Mouse (Mus musculus): ENCODE data around the gene Mbtd1. TPM values are rescaled to one million over a fixed set of nuclear protein-coding genes. Genes with fewer than 3 reads are reported as not detected.

The Mbtd1 gene
- total and polyA plus RNA-seq, 3 experiments, result 19.9 to 46.5 (median 21.5) TPM

GRCm38 (mm10) chr11:93929106-93929505, 43.5 kb downstream of the Mbtd1 start:
- no peaks in the 10 kb centered on the region for H3K79me2 ChIP-seq (replicated peaks; ENCODE audit: control insufficient read depth, extremely low read depth, insufficient read depth, poor library complexity, severe bottlenecking)
- H3K4me3 ChIP-seq (replicated peaks in 1 of 3; ENCODE audit: low read depth in 2 of 3, low read length in 2 of 3, poor library complexity in 1 of 3), result no peak overlapping the region
- no peaks in the 10 kb centered on the region for H3K4me1 ChIP-seq (ENCODE audit: control insufficient read depth in 1 of 2, insufficient read depth in 2 of 2)
- H3K27me3 ChIP-seq (replicated peaks), result no peaks in the 10 kb centered on the region
- no peak overlapping the region for H3K4me2 ChIP-seq (ENCODE audit: insufficient read depth, low read depth, poor library complexity, severe bottlenecking)
- no peak overlapping the region for H3K9ac ChIP-seq (ENCODE audit: insufficient read depth, low read depth)
- peaks cover 54 to 85% of the 10 kb centered on the region in 2 experiments for H3K36me3 ChIP-seq (replicated peaks in 1 of 2; ENCODE audit: control insufficient read depth in 1 of 2, insufficient read depth in 1 of 2, low read length in 1 of 2)
- no peak overlapping the region for H3K27ac ChIP-seq (ENCODE audit: insufficient read depth, low read depth)
- peak in 1 of 2 experiments; percentile 45; a peak in 2 of 4 replicates for TF ChIP-seq CTCF (conservative IDR thresholded peaks at IDR 0.05 in 1 of 2, IDR thresholded peaks at IDR 0.05 in 1 of 2; ENCODE audit: low read depth in 2 of 2, low read length in 2 of 2)
- TF ChIP-seq HCFC1 (IDR thresholded peaks at IDR 0.05; ENCODE audit: low read depth, low read length), result no peak
- TF ChIP-seq NELFE (IDR thresholded peaks at IDR 0.05; ENCODE audit: low read depth, low read length), result no peak
- no peak for TF ChIP-seq MEF2A (IDR thresholded peaks at IDR 0.05; ENCODE audit: borderline replicate concordance, low read depth, low read length)
- no peak for TF ChIP-seq TCF12 (IDR thresholded peaks at IDR 0.05; ENCODE audit: low read depth, low read length)
- no peak for TF ChIP-seq ELF1 (IDR thresholded peaks at IDR 0.05; ENCODE audit: low read depth, low read length)
- no peak for TF ChIP-seq MXI1 (IDR thresholded peaks at IDR 0.05; ENCODE audit: low read depth, low read length)
- TF ChIP-seq RCOR1 (conservative IDR thresholded peaks at IDR 0.05; ENCODE audit: low read depth, low read length), result no peak
- no peak for TF ChIP-seq MAFK (IDR thresholded peaks at IDR 0.05; ENCODE audit: insufficient replicate concordance, low read length)
- TF ChIP-seq MAX (IDR thresholded peaks at IDR 0.05; ENCODE audit: low read length), result no peak
- no peak for TF ChIP-seq TBP (conservative IDR thresholded peaks at IDR 0.05; ENCODE audit: low read depth, low read length)
- TF ChIP-seq EP300 (IDR thresholded peaks at IDR 0.05; ENCODE audit: low read length), result no peak
- no peak for TF ChIP-seq ETS1 (conservative IDR thresholded peaks at IDR 0.05; ENCODE audit: low read depth, low read length)
- TF ChIP-seq CHD2 (IDR thresholded peaks at IDR 0.05; ENCODE audit: low read length), result no peak
- peak; percentile 6; the same call in 1 of the 2 replicates for TF ChIP-seq SMC3 (IDR thresholded peaks at IDR 0.05; ENCODE audit: low read depth, low read length)
- TF ChIP-seq USF1 (IDR thresholded peaks at IDR 0.05; ENCODE audit: low read depth, low read length), result no peak
- dilution Hi-C loops (cut with MboI; ENCODE audit: extremely low pct_ligation_motif_present, extremely low pct_unique_long_range_greater_than_20kb, low sequenced_read_pairs), result no loop called here
- in situ Hi-C loops (cut with MboI; ENCODE audit: low pct_ligation_motif_present, low pct_unique_long_range_greater_than_20kb, low sequenced_read_pairs), result no loop called here
- no peak for DNase-seq (ENCODE audit: extremely low read depth)
- H3K9me3 ChIP-seq (replicated peaks; ENCODE audit: low read length), result no peaks in the 10 kb centered on the region

GRCm38 (mm10) chr11:93940906-93941305, 55.3 kb downstream of the Mbtd1 start:
- no peak for TF ChIP-seq GABPA (IDR thresholded peaks at IDR 0.05; ENCODE audit: insufficient replicate concordance, low read depth, low read length)
- no peak for TF ChIP-seq JUN (IDR thresholded peaks at IDR 0.05; ENCODE audit: insufficient read depth, low read depth, low read length)
- TF ChIP-seq ELF1 (IDR thresholded peaks at IDR 0.05; ENCODE audit: low read depth, low read length), result peak; percentile 58
- no peak for TF ChIP-seq TCF12 (IDR thresholded peaks at IDR 0.05; ENCODE audit: low read depth, low read length)
- TF ChIP-seq RAD21 (IDR thresholded peaks at IDR 0.05; ENCODE audit: low read depth, low read length), result no peak
- TF ChIP-seq CHD1 (IDR thresholded peaks at IDR 0.05; ENCODE audit: low read depth, low read length), result no peak
- no peak for TF ChIP-seq SIN3A (IDR thresholded peaks at IDR 0.05; ENCODE audit: low read length)
- TF ChIP-seq USF1 (IDR thresholded peaks at IDR 0.05; ENCODE audit: low read depth, low read length), result no peak
- peak; percentile 40; the same call in 1 of the 2 replicates for TF ChIP-seq MYC (IDR thresholded peaks at IDR 0.05; ENCODE audit: low read depth, low read length)
- TF ChIP-seq SMC3 (IDR thresholded peaks at IDR 0.05; ENCODE audit: low read depth, low read length), result no peak
- no peak for TF ChIP-seq RCOR1 (conservative IDR thresholded peaks at IDR 0.05; ENCODE audit: low read depth, low read length)
- peak; percentile 61; the same call in 1 of the 2 replicates for TF ChIP-seq MXI1 (IDR thresholded peaks at IDR 0.05; ENCODE audit: low read depth, low read length)
- no peak for TF ChIP-seq USF2 (conservative IDR thresholded peaks at IDR 0.05; ENCODE audit: low read depth, low read length)
- peaks cover 30 to 77% of the 10 kb centered on the region in 2 experiments for H3K36me3 ChIP-seq (replicated peaks in 1 of 2; ENCODE audit: control insufficient read depth in 1 of 2, insufficient read depth in 1 of 2, low read length in 1 of 2)
- H3K4me2 ChIP-seq (ENCODE audit: insufficient read depth, low read depth, poor library complexity, severe bottlenecking), result no peak overlapping the region
- H3K27me3 ChIP-seq (replicated peaks), result no peaks in the 10 kb centered on the region
- DNase-seq (ENCODE audit: extremely low read depth), result peak; percentile 74
- dilution Hi-C loops (cut with MboI; ENCODE audit: extremely low pct_ligation_motif_present, extremely low pct_unique_long_range_greater_than_20kb, low sequenced_read_pairs) (no loop called here), in situ Hi-C loops (cut with MboI; ENCODE audit: low pct_ligation_motif_present, low pct_unique_long_range_greater_than_20kb, low sequenced_read_pairs) (no loop called here)
- no peaks in the 10 kb centered on the region for H3K79me2 ChIP-seq (replicated peaks; ENCODE audit: control insufficient read depth, extremely low read depth, insufficient read depth, poor library complexity, severe bottlenecking)
- no peak overlapping the region for H3K9ac ChIP-seq (ENCODE audit: insufficient read depth, low read depth)
- H3K4me1 ChIP-seq (ENCODE audit: control insufficient read depth in 1 of 2, insufficient read depth in 2 of 2), result peaks cover 4 to 22% of the 10 kb centered on the region in 2 experiments; a peak in 3 of 4 replicates
- no peaks in the 10 kb centered on the region for H3K9me3 ChIP-seq (replicated peaks; ENCODE audit: low read length)
- H3K4me3 ChIP-seq (replicated peaks in 1 of 3; ENCODE audit: low read depth in 2 of 3, low read length in 2 of 3, poor library complexity in 1 of 3), result no peak overlapping the region
- H3K27ac ChIP-seq (ENCODE audit: insufficient read depth, low read depth), result peak overlapping the region; percentile 31; the same call in 1 of the 2 replicates
